Mouse (Mus musculus) kidney, adult 2 months (tissue): ENCODE results near the gene Gm49601.

ENCODE experiments used
- CTCF ChIP-seq: fragments of 200-500 bp; conservative IDR thresholded peaks from 2 replicates; pipeline ENCODE4 v1.5.1; 2011; ENCODE audit warnings: low read depth, mild to moderate bottlenecking, control low read depth, low read length, moderate library complexity, mixed read lengths; ENCODE audit not compliant: insufficient read depth, insufficient read length
- POLR2A ChIP-seq: fragments of 200-500 bp; IDR thresholded peaks from one replicate; pipeline ENCODE4 v1.6.1; 2011; ENCODE audit warnings: low read depth, low read length, control low read depth

DNA sequence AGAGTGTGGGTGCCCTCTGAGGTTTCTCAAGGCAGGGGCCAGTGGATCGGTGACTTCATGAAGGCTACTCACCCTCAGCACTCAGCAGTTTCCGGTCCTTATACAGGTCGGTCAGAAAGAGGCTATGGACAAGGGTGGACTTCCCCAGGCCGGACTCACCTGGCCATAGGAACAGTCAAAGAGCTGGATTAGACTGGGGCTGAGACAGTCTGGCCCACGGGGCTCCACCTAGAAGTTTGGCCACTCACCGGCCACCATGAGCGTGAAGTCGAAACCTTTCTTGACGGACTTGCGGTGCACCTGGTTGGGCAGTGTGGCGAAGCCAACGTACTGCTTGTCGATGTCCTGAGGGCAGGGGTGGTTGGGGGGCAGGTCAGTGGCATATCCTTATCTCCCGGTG, 1.1 kb downstream of the Gm49601 start:
- TF ChIP-seq CTCF (no peak), POLR2A (no peak)
